Mouse (Mus musculus): Measurements from ENCODE around the gene Cish.

Gene Cish

GRCm38 (mm10) chr9:107342201-107342709 lies 46.4 kb downstream of the Cish start:
- in situ Hi-C loops (cut with MboI; ENCODE audit: low sequenced_read_pairs), result no loop called here

- in situ Hi-C loops (cut with MboI; ENCODE audit: low sequenced_read_pairs), result no loop called here
These were observed 47.5 kb downstream of the Cish start for GRCm38 (mm10) chr9:107343146-107343943.

GRCm38 (mm10) chr9:107344027-107344426 lies 48.2 kb downstream of the Cish start:
- in situ Hi-C loops (cut with MboI; ENCODE audit: low sequenced_read_pairs), result no loop called here

- in situ Hi-C loops (cut with MboI; ENCODE audit: low sequenced_read_pairs), result no loop called here
These were observed 50.3 kb downstream of the Cish start for GRCm38 (mm10) chr9:107346081-107346480.

GRCm38 (mm10) chr9:107347586-107348183 lies 51.9 kb downstream of the Cish start:
- in situ Hi-C loops (cut with MboI; ENCODE audit: low sequenced_read_pairs), result no loop called here

GRCm38 (mm10) chr9:107349321-107349720 lies 53.5 kb downstream of the Cish start:
- in situ Hi-C loops (cut with MboI; ENCODE audit: low sequenced_read_pairs), result no loop called here
